Mouse (Mus musculus) thymus, adult 2 months (tissue): ENCODE measurements at regions not wholly inside any gene's neighbourhood (a gene's known extent, or its start where the extent isn't known, plus 50 kb on each side); places are given as distances from the start of the nearest gene placed in this dataset.

Source experiments
- DNase-seq: peaks from one replicate; pipeline ENCODE4 v3.0.0; 2021
- H3K27ac ChIP-seq: fragments of 200-500 bp; 2 replicates; pipeline ENCODE4 v1.5.1; 2012; ENCODE audit warnings: low read length, control low read depth; ENCODE audit not compliant: control insufficient read depth, insufficient read depth
- H3K27me3 ChIP-seq: fragments of 200-500 bp; 2 replicates; pipeline ENCODE4 v1.6.1; 2012; ENCODE audit warnings: mild to moderate bottlenecking, low read length, moderate library complexity, mixed read lengths; ENCODE audit not compliant: control insufficient read depth, insufficient read depth
- H3K36me3 ChIP-seq: fragments of 200-500 bp; 2 replicates; pipeline ENCODE4 v1.6.1; 2012; ENCODE audit warnings: mild to moderate bottlenecking, low read length, moderate library complexity; ENCODE audit not compliant: control insufficient read depth, insufficient read depth
- H3K4me1 ChIP-seq: fragments of 200-500 bp; replicated peaks from 2 replicates; pipeline ENCODE4 v1.6.1; 2012; ENCODE audit warnings: low read length; ENCODE audit not compliant: control insufficient read depth, insufficient read depth
- H3K4me3 ChIP-seq: fragments of 200-500 bp; 2 replicates; pipeline ENCODE4 v1.5.1; 2012; ENCODE audit warnings: mild to moderate bottlenecking, low read length, control low read depth, moderate library complexity; ENCODE audit not compliant: control insufficient read depth, insufficient read depth
- CTCF ChIP-seq: fragments of 200-500 bp; IDR thresholded peaks from 2 replicates; pipeline ENCODE4 v1.5.1; 2012; ENCODE audit warnings: mild to moderate bottlenecking, control low read depth, low read length, moderate library complexity, borderline replicate concordance; ENCODE audit not compliant: control insufficient read depth, poor library complexity, insufficient read depth; ENCODE audit errors: extremely low read depth
- POLR2A ChIP-seq: fragments of 200-500 bp; IDR thresholded peaks from 2 replicates; pipeline ENCODE4 v1.6.1; 2012; ENCODE audit warnings: mild to moderate bottlenecking, low read length, control low read depth, moderate library complexity; ENCODE audit not compliant: control insufficient read depth, poor library complexity, insufficient read depth; ENCODE audit errors: extremely low read depth
- WGBS: fragments of 180-500 bp; shearing (Covaris S2); methylation state at CpG from one replicate; pipeline ENCODE4 v1.1.7; 2018; 5-methylcytosine and 5-hydroxymethylcytosine counted together

DNA sequence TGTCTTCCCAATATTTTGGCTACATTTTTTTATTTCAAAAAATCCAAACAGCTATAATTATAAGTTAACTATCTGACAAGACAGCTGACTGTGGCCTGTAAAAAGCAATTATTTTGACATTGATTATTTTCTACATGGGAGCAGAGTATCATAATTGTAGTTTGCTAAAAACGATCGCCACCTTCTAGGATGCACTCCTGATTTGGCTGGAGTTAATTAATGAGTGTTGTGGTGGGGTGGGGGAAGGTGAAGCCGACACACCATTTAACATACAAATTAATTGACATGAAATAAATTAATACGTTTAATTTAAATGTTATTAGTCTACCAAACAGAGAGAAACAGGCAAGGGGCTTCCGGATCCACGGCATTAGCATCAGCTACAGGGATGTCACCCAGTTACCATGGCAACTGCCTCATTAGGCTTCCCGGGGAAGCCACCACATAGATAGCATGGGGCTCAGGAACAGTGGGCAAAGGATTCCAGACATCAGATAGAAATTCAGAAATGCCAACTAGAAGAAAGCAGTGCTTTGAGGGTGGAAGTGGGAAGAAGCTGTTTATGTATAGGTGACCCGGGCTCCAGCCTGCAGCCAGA is 255.9 kb downstream of the Prdm2 start:
- no peaks in the 10 kb centered on the region for H3K4me1 ChIP-seq
- no peaks in the 10 kb centered on the region for H3K36me3 ChIP-seq
- no peaks in the 10 kb centered on the region for H3K27me3 ChIP-seq
- DNase-seq: no peak
- no peak overlapping the region for H3K27ac ChIP-seq
- no peak for TF ChIP-seq POLR2A
- TF ChIP-seq CTCF: no peak
- H3K4me3 ChIP-seq: no peak overlapping the region
- 82% methylated on average over 8 of the region's 8 CpGs for WGBS

DNA sequence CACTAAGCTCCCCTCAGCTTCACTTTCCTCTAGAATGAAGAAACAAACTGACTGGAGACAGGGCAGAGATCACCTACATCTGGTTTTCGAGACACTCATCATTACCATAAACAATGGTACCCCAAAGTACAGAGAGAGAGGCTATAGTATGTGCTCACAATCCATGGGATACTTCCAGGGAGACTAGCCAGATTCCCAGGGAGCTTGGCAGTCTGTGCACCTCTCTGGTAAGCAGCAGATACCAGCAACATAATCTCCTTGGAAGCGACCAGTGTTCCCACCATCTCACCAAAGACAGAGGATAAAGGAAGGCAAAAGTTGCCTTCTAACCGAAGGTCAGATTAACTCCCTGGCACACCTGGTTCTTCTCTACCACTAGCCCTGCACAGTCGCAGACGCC is 256.4 kb downstream of the Prdm2 start:
- Histone ChIP-seq H3K4me1 (no peaks in the 10 kb centered on the region), H3K36me3 (no peaks in the 10 kb centered on the region), H3K4me3 (no peak overlapping the region), H3K27ac (no peak overlapping the region), H3K27me3 (no peaks in the 10 kb centered on the region)
- DNase-seq: no peak
- 86% methylated on average over 5 of the region's 5 CpGs for WGBS
- no peak for TF ChIP-seq POLR2A
- TF ChIP-seq CTCF: no peak

DNA sequence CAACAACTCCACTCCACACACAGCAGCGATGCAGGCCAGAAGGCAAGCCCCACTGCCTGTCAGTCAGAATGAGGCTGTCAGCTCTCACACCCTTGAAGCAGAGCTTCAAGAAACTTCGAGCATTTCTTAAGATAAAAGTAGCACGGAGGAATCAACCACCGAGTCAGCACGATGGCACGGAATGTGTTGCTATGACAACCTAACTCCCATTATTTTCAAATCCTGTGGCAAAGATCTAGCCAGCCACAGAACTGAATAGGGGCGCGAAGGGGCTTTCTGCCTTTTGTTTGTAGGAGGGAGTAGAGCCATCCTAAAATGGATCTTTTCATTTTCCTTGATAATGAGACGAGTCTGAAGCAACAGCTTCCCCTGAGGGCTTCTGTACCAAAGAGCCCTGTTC is 259.1 kb downstream of the Prdm2 start:
- Histone ChIP-seq H3K4me3 (no peak overlapping the region), H3K4me1 (no peaks in the 10 kb centered on the region)

DNA sequence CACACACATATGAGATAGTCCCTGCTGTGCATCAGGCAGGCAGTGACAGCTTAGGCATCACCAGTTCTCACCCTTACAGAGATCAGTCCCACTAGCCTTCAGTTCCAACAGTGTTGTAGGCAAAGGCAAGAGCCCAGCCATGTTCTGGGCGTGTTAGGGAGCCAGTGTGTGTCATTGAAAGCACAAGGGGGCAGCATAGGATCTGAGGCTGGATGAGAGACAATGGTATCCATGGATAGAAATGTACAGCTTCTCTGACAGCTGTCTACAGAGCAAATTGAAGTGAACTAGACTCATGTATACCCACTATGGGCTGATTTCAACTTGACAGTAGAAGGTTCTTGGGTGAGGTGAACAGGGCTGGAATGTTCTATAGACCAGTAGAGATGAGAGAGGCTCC is 259.9 kb downstream of the Prdm2 start:
- no peaks in the 10 kb centered on the region for H3K4me1 ChIP-seq
- H3K36me3 ChIP-seq: no peaks in the 10 kb centered on the region
- no peak overlapping the region for H3K4me3 ChIP-seq
- H3K27me3 ChIP-seq: no peaks in the 10 kb centered on the region
- 26% methylated on average over 1 of the region's 1 CpGs for WGBS
- H3K27ac ChIP-seq: no peak overlapping the region
- no peak for DNase-seq
- no peak for TF ChIP-seq CTCF
- no peak for TF ChIP-seq POLR2A

More for the DNA sequence above, 259.1 kb downstream of the Prdm2 start:
- DNase-seq: no peak
- no peak for TF ChIP-seq POLR2A
- TF ChIP-seq CTCF: no peak
- WGBS: 86% methylated on average over 9 of the region's 9 CpGs
- no peak overlapping the region for H3K27ac ChIP-seq
- no peaks in the 10 kb centered on the region for H3K36me3 ChIP-seq
- no peaks in the 10 kb centered on the region for H3K27me3 ChIP-seq

DNA sequence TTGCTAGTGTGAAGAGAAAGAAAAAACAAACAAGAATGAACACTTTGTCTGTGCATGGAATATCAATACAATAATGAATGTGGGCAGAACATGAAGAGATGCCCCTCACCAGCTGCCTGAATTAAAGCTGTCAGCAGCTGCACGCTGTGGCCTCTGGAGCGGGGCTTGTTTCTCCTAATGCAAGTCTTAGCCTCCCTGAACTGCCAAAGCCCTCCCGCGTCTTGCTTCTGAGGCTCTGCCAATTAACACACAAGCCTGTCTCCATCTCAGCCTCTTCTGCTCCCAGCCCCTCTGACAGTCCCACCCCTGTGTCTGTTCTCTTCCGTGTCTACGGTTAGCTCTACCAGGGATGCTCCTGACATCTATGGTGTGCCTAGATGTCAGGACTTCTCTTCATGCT is 265.1 kb downstream of the Prdm2 start:
- Histone ChIP-seq H3K27me3 (no peaks in the 10 kb centered on the region), H3K36me3 (no peaks in the 10 kb centered on the region), H3K27ac (no peak overlapping the region), H3K4me1 (no peaks in the 10 kb centered on the region), H3K4me3 (no peak overlapping the region)
- no peak for DNase-seq
- 91% methylated on average over 6 of the region's 6 CpGs for WGBS
- TF ChIP-seq CTCF (no peak), POLR2A (no peak)

DNA sequence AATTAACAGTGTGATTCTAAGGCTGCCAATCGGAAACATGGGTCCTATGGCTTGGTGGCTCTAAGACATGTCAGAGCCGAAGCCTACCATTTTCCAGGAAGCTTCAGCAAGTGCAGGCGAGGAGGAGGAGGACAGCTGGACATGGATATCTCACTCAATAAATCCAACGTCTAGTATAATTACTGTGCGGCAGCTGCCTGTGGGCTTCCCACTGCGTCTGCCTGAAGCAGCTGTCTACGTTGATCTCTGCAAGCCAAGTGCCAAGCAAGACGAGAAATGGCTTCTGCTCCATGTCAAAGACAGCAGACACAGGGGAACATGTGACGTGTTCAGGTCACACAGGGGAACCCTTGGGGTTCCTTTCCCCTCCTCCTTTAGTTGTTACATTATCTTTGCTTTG is 279.2 kb downstream of the Prdm2 start:
- Histone ChIP-seq H3K4me3 (no peak overlapping the region), H3K27me3 (no peaks in the 10 kb centered on the region), H3K27ac (no peak overlapping the region), H3K36me3 (no peaks in the 10 kb centered on the region), H3K4me1 (no peaks in the 10 kb centered on the region)
- DNase-seq: no peak
- TF ChIP-seq CTCF (no peak), POLR2A (no peak)
- WGBS: 95% methylated on average over 9 of the region's 9 CpGs

DNA sequence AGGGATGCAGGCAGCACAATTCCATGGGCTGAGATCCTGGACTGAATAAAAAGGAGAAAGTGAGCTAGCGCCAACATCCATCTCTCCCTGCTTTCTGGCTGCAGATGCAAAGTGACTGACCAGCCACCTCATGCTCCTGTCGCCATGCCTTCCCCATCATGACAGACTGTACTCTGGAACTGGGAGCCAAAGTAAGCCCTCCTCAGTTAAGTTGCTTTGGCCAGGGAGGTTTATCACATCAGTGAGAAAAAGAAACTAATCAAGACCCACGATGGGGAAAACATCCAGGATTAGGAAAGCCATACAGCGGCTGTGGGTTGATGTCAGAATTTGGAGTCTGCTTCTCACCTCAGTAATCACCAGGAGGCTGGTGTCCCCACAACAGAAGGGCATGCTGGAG is 283.6 kb downstream of the Prdm2 start:
- whole genome bisulfite sequencing: 88% methylated on average over 4 of the region's 4 CpGs
- H3K36me3 ChIP-seq: no peaks in the 10 kb centered on the region
- no peaks in the 10 kb centered on the region for H3K4me1 ChIP-seq
- H3K4me3 ChIP-seq: no peak overlapping the region
- DNase-seq: no peak
- H3K27me3 ChIP-seq: no peaks in the 10 kb centered on the region
- TF ChIP-seq CTCF (no peak), POLR2A (no peak)
- no peak overlapping the region for H3K27ac ChIP-seq
